In genomic region chr10:42637183-42637788, GRCm38 (mm10) we compare ENCODE assay signal across 9 mouse cellular contexts. TPM values are rescaled to one million over a fixed set of nuclear protein-coding genes. Genes with fewer than 3 reads are reported as not detected.
DNase-seq lines count a peak whose midpoint lies in the region; ATAC-seq and TF ChIP-seq lines count a peak whose summit lies in the region.
"Had no signal": no experiment of that assay in that cellular context is flagged by ENCODE, and none has a peak within 500 bp of the region (broad histone marks: within the 10 kb centered on the region; RNA-seq: fewer than 3 reads in every experiment).

No protein-coding gene starts in this region.

- H3K27ac ChIP-seq in embryonic facial prominence, embryonic 10.5 days (replicated peaks): no peak overlapping the region
- H3K27ac ChIP-seq in heart, embryonic 15.5 days: no peak overlapping the region
- no peak overlapping the region for H3K27ac ChIP-seq in kidney, postnatal 0 days
- no peak overlapping the region for H3K27ac ChIP-seq in lung, embryonic 14.5 days (ENCODE audit: low read depth)

- H3K4me1 ChIP-seq in embryonic facial prominence, embryonic 10.5 days: peaks cover 43% of the 10 kb centered on the region
- peaks cover 35% of the 10 kb centered on the region for H3K4me1 ChIP-seq in heart, embryonic 15.5 days (replicated peaks)
- H3K4me1 ChIP-seq in kidney, postnatal 0 days (replicated peaks; ENCODE audit: insufficient read depth, low read length): peaks cover 16% of the 10 kb centered on the region
- H3K4me1 ChIP-seq in lung, embryonic 14.5 days (ENCODE audit: insufficient read depth): no peaks in the 10 kb centered on the region; the same call in 1 of the 2 replicates

- H3K36me3 ChIP-seq in embryonic facial prominence, embryonic 10.5 days (replicated peaks): no peaks in the 10 kb centered on the region
- no peaks in the 10 kb centered on the region for H3K36me3 ChIP-seq in heart, embryonic 15.5 days
- H3K36me3 ChIP-seq in kidney, postnatal 0 days (ENCODE audit: insufficient read depth, low read length): no peaks in the 10 kb centered on the region
- no peaks in the 10 kb centered on the region for H3K36me3 ChIP-seq in lung, embryonic 14.5 days (ENCODE audit: insufficient read depth)

- H3K4me3 ChIP-seq in embryonic facial prominence, embryonic 10.5 days: peak overlapping the region; percentile 34; the same call in 1 of the 2 replicates
- H3K4me3 ChIP-seq in heart, embryonic 15.5 days: peak overlapping the region; percentile 31
- H3K4me3 ChIP-seq in kidney, postnatal 0 days (replicated peaks; ENCODE audit: low read depth, low read length): peak overlapping the region; percentile 5; the same call in 1 of the 2 replicates
- H3K4me3 ChIP-seq in lung, embryonic 14.5 days (ENCODE audit: low read depth, low read length): peak overlapping the region; percentile 17; the same call in 1 of the 2 replicates

- peak; percentile 22 for ATAC-seq in activated CD4-positive, CD25-positive, alpha-beta regulatory T cell, adult 4 months
- ATAC-seq in heart, embryonic 15.5 days (replicated peaks; ENCODE audit: insufficient number of reproducible peaks, insufficient read depth, low FRiP score, low read depth): no peak
- ATAC-seq in kidney, postnatal 0 days (replicated peaks; ENCODE audit: low FRiP score, low read depth): no peak
- no peak for ATAC-seq in lung, embryonic 14.5 days (ENCODE audit: insufficient read depth)

- H3K9ac ChIP-seq in heart, embryonic 15.5 days: no peak overlapping the region
- no peak overlapping the region for H3K9ac ChIP-seq in kidney, postnatal 0 days (ENCODE audit: low read depth, low read length)
- no peak overlapping the region for H3K9ac ChIP-seq in lung, embryonic 14.5 days

- H3K27me3 ChIP-seq in embryonic facial prominence, embryonic 10.5 days (replicated peaks; ENCODE audit: low read depth, poor library complexity, severe bottlenecking): peaks cover 68% of the 10 kb centered on the region
- H3K27me3 ChIP-seq in heart, embryonic 15.5 days: peaks cover 60% of the 10 kb centered on the region
- peaks cover 44% of the 10 kb centered on the region for H3K27me3 ChIP-seq in kidney, postnatal 0 days (ENCODE audit: insufficient read depth, low read length)
- peaks cover 55% of the 10 kb centered on the region for H3K27me3 ChIP-seq in lung, embryonic 14.5 days (ENCODE audit: insufficient read depth, low read length)

- WGBS in embryonic facial prominence, embryonic 10.5 days: 5% methylated on average over 18 of the region's 18 CpGs
- WGBS in heart, embryonic 15.5 days: 5% methylated on average over 18 of the region's 18 CpGs
- 4% methylated on average over 18 of the region's 18 CpGs for WGBS in kidney, postnatal 0 days
- 3% methylated on average over 18 of the region's 18 CpGs for WGBS in lung, embryonic 14.5 days

- H3K4me2 ChIP-seq in heart, embryonic 15.5 days: peak overlapping the region; percentile 49
- peak overlapping the region; percentile 34 for H3K4me2 ChIP-seq in kidney, postnatal 0 days (ENCODE audit: low read length)
- peak overlapping the region; percentile 48 for H3K4me2 ChIP-seq in lung, embryonic 14.5 days

- no peaks in the 10 kb centered on the region for H3K9me3 ChIP-seq in embryonic facial prominence, embryonic 10.5 days
- H3K9me3 ChIP-seq in heart, embryonic 15.5 days (replicated peaks): no peaks in the 10 kb centered on the region
- no peaks in the 10 kb centered on the region for H3K9me3 ChIP-seq in kidney, postnatal 0 days (replicated peaks; ENCODE audit: low read length)
- no peaks in the 10 kb centered on the region for H3K9me3 ChIP-seq in lung, embryonic 14.5 days (ENCODE audit: low read depth, low read length)

- TF ChIP-seq CTCF in kidney, postnatal 0 days (IDR thresholded peaks at IDR 0.05; ENCODE audit: low read depth): peak; percentile 89
- TF ChIP-seq CTCF in lung, embryonic 14.5 days (IDR thresholded peaks at IDR 0.05; ENCODE audit: low read depth): peak; percentile 79

- peak; percentile 23 to 91 for DNase-seq in adrenal gland, adult (ENCODE audit: inconsistent age in 2 of 2, low spot score in 1 of 2)
- no peak for DNase-seq in adrenal gland, postnatal 25 days
- DNase-seq in embryonic facial prominence, embryonic 10.5 days (ENCODE audit: low spot score): peak; percentile 68
- peak; percentile 89 for DNase-seq in kidney, postnatal 0 days (ENCODE audit: low spot score)
- peak; percentile 96 for DNase-seq in lung, embryonic 14.5 days
- DNase-seq in retina, embryonic 14.5 days (ENCODE audit: low spot score): peak; percentile 94

RNA-seq across cellular contexts. Expression of gene Ostm1, which starts 53.7 kb away (rescaled TPM):
- 27.4 TPM in 2 replicates for total RNA-seq in adrenal gland, postnatal 25 days (2021)
- polyA plus RNA-seq in activated CD4-positive, CD25-positive, alpha-beta regulatory T cell, adult 4 months (2017; shearing (Covaris generic)): 10 to 100 TPM; 35.5 to 46.7 TPM
- polyA plus RNA-seq in embryonic facial prominence, embryonic 10.5 days (2016; fragmentation: Nextera tagmentation; extraction: Ambion mirVana): 15.4 and 15.7 TPM in 2 replicates
- 17.0 and 20.1 TPM in 2 replicates for polyA plus RNA-seq in heart, embryonic 15.5 days (2015; fragmentation: Nextera tagmentation; extraction: Ambion mirVana)
- 26.6 and 27.9 TPM in 2 replicates for polyA plus RNA-seq in kidney, postnatal 0 days (2015; fragmentation: Nextera tagmentation; extraction: Ambion mirVana)
- 10.7 and 11.9 TPM in 2 replicates for polyA plus RNA-seq in lung, embryonic 14.5 days (2014; fragmentation: Nextera tagmentation; extraction: Ambion mirVana)

RNA-seq across cellular contexts. Expression of gene Nr2e1, which starts 53.9 kb away (rescaled TPM):
- total RNA-seq in adrenal gland, postnatal 25 days (2021): not detected in 2 replicates
- not detected for polyA plus RNA-seq in activated CD4-positive, CD25-positive, alpha-beta regulatory T cell, adult 4 months (2017; shearing (Covaris generic))
- polyA plus RNA-seq in embryonic facial prominence, embryonic 10.5 days (2016; fragmentation: Nextera tagmentation; extraction: Ambion mirVana): 10.4 and 11.5 TPM in 2 replicates
- polyA plus RNA-seq in heart, embryonic 15.5 days (2015; fragmentation: Nextera tagmentation; extraction: Ambion mirVana): not detected in 2 replicates
- not detected in 2 replicates for polyA plus RNA-seq in kidney, postnatal 0 days (2015; fragmentation: Nextera tagmentation; extraction: Ambion mirVana)
- not detected in 2 replicates for polyA plus RNA-seq in lung, embryonic 14.5 days (2014; fragmentation: Nextera tagmentation; extraction: Ambion mirVana)
- polyA plus RNA-seq: C2C12 had no signal

Comparison
In these comparisons a context has a peak if more than half of its experiments do, and no peak if none do; other contexts are left out.
1. RNA of gene Nr2e1, which starts 53.9 kb away (polyA plus RNA-seq): 10.4 to 11.5 TPM in embryonic facial prominence, embryonic 10.5 days; not detected in activated CD4-positive, CD25-positive, alpha-beta regulatory T cell, adult 4 months, not detected in kidney, postnatal 0 days, not detected in heart, embryonic 15.5 days and not detected in lung, embryonic 14.5 days; every median in the first group is over 10 times any median in the second.
2. Peak in every context shown above with its lines, with median percentiles within 50 percentile points of each other: H3K4me3 ChIP-seq and H3K4me2 ChIP-seq.